11 mouse cellular contexts compared by ENCODE assay signal in genomic region chr17:7269151-7269806, GRCm38 (mm10). TPM values are rescaled to one million over a fixed set of nuclear protein-coding genes. Genes with fewer than 3 reads are reported as not detected.
A peak's percentile ranks its signal among the peaks of the same experiment; 100 is the strongest.
DNase-seq lines count a peak whose midpoint lies in the region; ATAC-seq lines count a peak whose summit lies in the region.
"Had no signal": no experiment of that assay in that cellular context is flagged by ENCODE, and none has a peak within 500 bp of the region (broad histone marks: within the 10 kb centered on the region; RNA-seq: fewer than 3 reads in every experiment).

No protein-coding gene starts in this region.

- H3K36me3 ChIP-seq in midbrain, embryonic 13.5 days: no peaks in the 10 kb centered on the region; the same call in 1 of the 2 replicates
- H3K36me3 ChIP-seq in midbrain, embryonic 16.5 days (ENCODE audit: control insufficient read depth, insufficient read depth, low read length): no peaks in the 10 kb centered on the region
- H3K36me3 ChIP-seq in limb, embryonic 10.5 days: peaks cover 4% of the 10 kb centered on the region; the same call in 1 of the 2 replicates
- H3K36me3 ChIP-seq in stomach, embryonic 16.5 days (ENCODE audit: control insufficient read depth, insufficient read depth, low read length): no peaks in the 10 kb centered on the region

- no peaks in the 10 kb centered on the region for H3K27me3 ChIP-seq in midbrain, embryonic 13.5 days
- no peaks in the 10 kb centered on the region for H3K27me3 ChIP-seq in midbrain, embryonic 16.5 days (ENCODE audit: control insufficient read depth, insufficient read depth, low read depth, low read length)
- no peaks in the 10 kb centered on the region for H3K27me3 ChIP-seq in limb, embryonic 10.5 days (ENCODE audit: low read depth, poor library complexity, severe bottlenecking)
- H3K27me3 ChIP-seq in stomach, embryonic 16.5 days (ENCODE audit: control insufficient read depth, insufficient read depth, low read length): no peaks in the 10 kb centered on the region

- H3K9me3 ChIP-seq in midbrain, embryonic 13.5 days: no peaks in the 10 kb centered on the region
- no peaks in the 10 kb centered on the region for H3K9me3 ChIP-seq in midbrain, embryonic 16.5 days (replicated peaks; ENCODE audit: control insufficient read depth, low read length, poor library complexity, severe bottlenecking)
- no peaks in the 10 kb centered on the region for H3K9me3 ChIP-seq in limb, embryonic 10.5 days (replicated peaks)
- H3K9me3 ChIP-seq in stomach, embryonic 16.5 days (replicated peaks; ENCODE audit: control insufficient read depth, low read length): no peaks in the 10 kb centered on the region

- H3K4me1 ChIP-seq in midbrain, embryonic 13.5 days (replicated peaks): peaks cover 33% of the 10 kb centered on the region
- H3K4me1 ChIP-seq in midbrain, embryonic 16.5 days (ENCODE audit: control insufficient read depth, insufficient read depth, low read length): peaks cover 10% of the 10 kb centered on the region
- H3K4me1 ChIP-seq in limb, embryonic 10.5 days: peaks cover 38% of the 10 kb centered on the region
- H3K4me1 ChIP-seq in stomach, embryonic 16.5 days (ENCODE audit: control insufficient read depth, insufficient read depth, low read length): peaks cover 47% of the 10 kb centered on the region

- ATAC-seq in midbrain, embryonic 13.5 days: no peak
- no peak for ATAC-seq in midbrain, embryonic 16.5 days
- ATAC-seq in stomach, embryonic 16.5 days (ENCODE audit: insufficient read depth, low FRiP score): peak; percentile 31; the same call in 1 of the 2 replicates

- H3K4me3 ChIP-seq in midbrain, embryonic 13.5 days (replicated peaks): no peak overlapping the region
- no peak overlapping the region for H3K4me3 ChIP-seq in midbrain, embryonic 16.5 days (ENCODE audit: low read depth, low read length)
- no peak overlapping the region for H3K4me3 ChIP-seq in limb, embryonic 10.5 days
- no peak overlapping the region for H3K4me3 ChIP-seq in stomach, embryonic 16.5 days (replicated peaks; ENCODE audit: low read length)

- H3K4me2 ChIP-seq in midbrain, embryonic 13.5 days (replicated peaks): no peak overlapping the region
- no peak overlapping the region for H3K4me2 ChIP-seq in midbrain, embryonic 16.5 days (ENCODE audit: low read length)
- no peak overlapping the region for H3K4me2 ChIP-seq in stomach, embryonic 16.5 days (ENCODE audit: low read depth, low read length)

- 69% methylated on average over 12 of the region's 12 CpGs for WGBS in midbrain, embryonic 13.5 days
- WGBS in midbrain, embryonic 16.5 days: 67% methylated on average over 12 of the region's 12 CpGs
- WGBS in limb, embryonic 10.5 days: 59% methylated on average over 12 of the region's 12 CpGs
- WGBS in stomach, embryonic 16.5 days: 35% methylated on average over 12 of the region's 12 CpGs

- DNase-seq in adrenal gland, postnatal 10 days: peak; percentile 26
- DNase-seq in adrenal gland, postnatal 36 days: no peak
- DNase-seq in limb, embryonic 10.5 days (ENCODE audit: low spot score): no peak
- no peak for DNase-seq in B cell, adult 2 months
- DNase-seq in frontal cortex, postnatal 14 days (ENCODE audit: low spot score in 2 of 2): no peak
- DNase-seq: cerebellum, postnatal 14 days had no signal

- peak overlapping the region; percentile 22 for H3K27ac ChIP-seq in midbrain, embryonic 13.5 days
- H3K27ac ChIP-seq in midbrain, embryonic 16.5 days (ENCODE audit: low read length): no peak overlapping the region
- H3K27ac ChIP-seq in limb, embryonic 10.5 days: 0 out of 2 replicates have a peak overlapping the region, but pooled peaks have one; percentile 14
- H3K27ac ChIP-seq in stomach, embryonic 16.5 days (ENCODE audit: low read length): peak overlapping the region; percentile 25
- H3K27ac ChIP-seq: liver, embryonic 14.5 days had no signal

- no peak overlapping the region; the same call in 1 of the 2 replicates for H3K9ac ChIP-seq in midbrain, embryonic 13.5 days (replicated peaks)
- no peak overlapping the region for H3K9ac ChIP-seq in midbrain, embryonic 16.5 days (ENCODE audit: low read depth, low read length)
- no peak overlapping the region; the same call in 1 of the 2 replicates for H3K9ac ChIP-seq in stomach, embryonic 16.5 days (ENCODE audit: low read length)
- H3K9ac ChIP-seq: liver, embryonic 14.5 days had no signal

RNA-seq across cellular contexts. Expression of gene Tcp10a, which starts 55.2 kb away (rescaled TPM):
- not detected for total RNA-seq in adrenal gland, postnatal 10 days (2021)
- under 1 TPM in 1 of 2 experiments, not detected in 1; 0.13 TPM for total RNA-seq in adrenal gland, postnatal 36 days (2021)
- not detected in 2 replicates for polyA plus RNA-seq in midbrain, embryonic 13.5 days (2015; fragmentation: Nextera tagmentation; extraction: Ambion mirVana)
- not detected in 2 replicates for polyA plus RNA-seq in midbrain, embryonic 16.5 days (2015; fragmentation: Nextera tagmentation; extraction: Ambion mirVana)
- polyA plus RNA-seq in limb, embryonic 10.5 days (2016; fragmentation: Nextera tagmentation; extraction: Ambion mirVana): not detected in 2 replicates
- polyA plus RNA-seq in stomach, embryonic 16.5 days (2015; fragmentation: Nextera tagmentation; extraction: Ambion mirVana): not detected in 2 replicates
- polyA plus RNA-seq: large intestine, adult 2 months; liver, embryonic 14.5 days had no signal
